Mouse (Mus musculus) kidney, embryonic 15.5 days (tissue): ENCODE measurements around the gene Asb3. TPM values are rescaled to one million over a fixed set of nuclear protein-coding genes. Genes with fewer than 3 reads are reported as not detected.
"Not testable (repeated sequence)": the region's sequence is repeated elsewhere in the genome, so short reads cannot be mapped to it uniquely, and the experiment has no call there.

Experiments used
- ATAC-seq: fragments of 200-750 bp; cut with Nextera tagmentation; replicated peaks from 2 replicates; pipeline ENCODE4 v1.8.0; 2017; ENCODE audit warnings: moderate TSS enrichment; ENCODE audit not compliant: low FRiP score
- H3K27ac ChIP-seq: fragments of 300-500 bp; sonication (generic); 2 replicates; pipeline ENCODE4 v1.5.1; 2015; ENCODE audit warnings: mild to moderate bottlenecking, inconsistent platforms
- H3K27me3 ChIP-seq: fragments of 300-500 bp; sonication (generic); 2 replicates; pipeline ENCODE4 v1.6.1; 2015; ENCODE audit warnings: inconsistent platforms
- H3K36me3 ChIP-seq: fragments of 300-500 bp; sonication (generic); 2 replicates; pipeline ENCODE4 v1.6.1; 2015; ENCODE audit warnings: inconsistent platforms
- H3K4me1 ChIP-seq: fragments of 300-500 bp; sonication (generic); 2 replicates; pipeline ENCODE4 v1.6.1; 2015; ENCODE audit warnings: inconsistent platforms
- H3K4me2 ChIP-seq: fragments of 300-500 bp; sonication (generic); 2 replicates; pipeline ENCODE4 v1.6.1; 2015; ENCODE audit warnings: moderate library complexity, mild to moderate bottlenecking, inconsistent platforms
- H3K4me3 ChIP-seq: fragments of 300-500 bp; sonication (generic); replicated peaks from 2 replicates; pipeline ENCODE4 v1.5.1; 2015; ENCODE audit warnings: mild to moderate bottlenecking, inconsistent platforms
- H3K9ac ChIP-seq: fragments of 300-500 bp; sonication (generic); 2 replicates; pipeline ENCODE4 v1.6.1; 2015; ENCODE audit warnings: mild to moderate bottlenecking, inconsistent platforms
- H3K9me3 ChIP-seq: fragments of 300-500 bp; sonication (generic); replicated peaks from 2 replicates; pipeline ENCODE4 v1.6.1; 2016; ENCODE audit warnings: inconsistent platforms
- WGBS: fragments of 180-500 bp; shearing (Covaris S2); methylation state at CpG from one replicate; pipeline ENCODE4 v1.1.7; 2015; ENCODE audit warnings: mixed read lengths; 5-methylcytosine and 5-hydroxymethylcytosine counted together
- polyA plus RNA-seq: library from polyadenylated mRNA; unstranded; fragments of >200 nt; fragmentation: Nextera tagmentation; extraction: Ambion mirVana; gene quantifications from 2 replicates; pipeline ENCODE4 v1.2.1, GENCODE M21; 2015

Gene Asb3
- polyA plus RNA-seq, 1 experiment from 2014 or later = 30.0 TPM

GRCm38 (mm10) chr11:31009668-31010067 lies 124.5 kb downstream of the Asb3 start:
- 97% methylated on average over 1 of the region's 1 CpGs for WGBS
- H3K27ac ChIP-seq, H3K4me3 ChIP-seq, H3K27me3 ChIP-seq, H3K9ac ChIP-seq, ATAC-seq, H3K4me1 ChIP-seq, H3K4me2 ChIP-seq, H3K9me3 ChIP-seq: not testable (repeated sequence)
- H3K36me3 ChIP-seq = peaks cover 18% of the 10 kb centered on the region

- H3K9me3 ChIP-seq, ATAC-seq, H3K4me3 ChIP-seq, H3K36me3 ChIP-seq, H3K27me3 ChIP-seq, H3K27ac ChIP-seq, H3K4me1 ChIP-seq, H3K4me2 ChIP-seq, H3K9ac ChIP-seq: not testable (repeated sequence)
- WGBS = 73% methylated on average over 15 of the region's 15 CpGs
These were observed 132.2 kb downstream of the Asb3 start for GRCm38 (mm10) chr11:31017466-31017865.

- no peaks in the 10 kb centered on the region for H3K27me3 ChIP-seq
- H3K36me3 ChIP-seq = peaks cover 23% of the 10 kb centered on the region
- no peaks in the 10 kb centered on the region for H3K4me1 ChIP-seq
- WGBS = 96% methylated on average over 4 of the region's 4 CpGs
- no peak overlapping the region for H3K4me3 ChIP-seq
- H3K9ac ChIP-seq = no peak overlapping the region
- H3K4me2 ChIP-seq = no peak overlapping the region
- H3K27ac ChIP-seq = no peak overlapping the region
- ATAC-seq = no peak
- H3K9me3 ChIP-seq = peaks cover 6% of the 10 kb centered on the region; the same call in 1 of the 2 replicates
These were observed 149.7 kb downstream of the Asb3 start for GRCm38 (mm10) chr11:31034958-31035357.

GRCm38 (mm10) chr11:31089973-31090372 lies 204.8 kb downstream of the Asb3 start:
- no peak overlapping the region for H3K4me2 ChIP-seq
- no peak overlapping the region for H3K4me3 ChIP-seq
- no peak for ATAC-seq
- H3K27ac ChIP-seq = no peak overlapping the region
- 90% methylated on average over 10 of the region's 10 CpGs for WGBS
- no peak overlapping the region for H3K9ac ChIP-seq
- no peaks in the 10 kb centered on the region for H3K4me1 ChIP-seq
- H3K36me3 ChIP-seq = 0 out of 2 replicates have a peak, but pooled peaks cover 13% of the 10 kb centered on the region
- H3K27me3 ChIP-seq = no peaks in the 10 kb centered on the region
- no peaks in the 10 kb centered on the region for H3K9me3 ChIP-seq

- H3K27ac ChIP-seq = no peak overlapping the region
- 78% methylated on average over 3 of the region's 3 CpGs for WGBS
- H3K36me3 ChIP-seq = 0 out of 2 replicates have a peak, but pooled peaks cover 13% of the 10 kb centered on the region
- H3K4me3 ChIP-seq = no peak overlapping the region
- no peak overlapping the region for H3K4me2 ChIP-seq
- H3K9ac ChIP-seq = no peak overlapping the region
- H3K27me3 ChIP-seq = no peaks in the 10 kb centered on the region
- ATAC-seq = peak; percentile 52; the same call in 1 of the 2 replicates
- H3K4me1 ChIP-seq = no peaks in the 10 kb centered on the region
- no peaks in the 10 kb centered on the region for H3K9me3 ChIP-seq
These were observed 205.3 kb downstream of the Asb3 start for GRCm38 (mm10) chr11:31090478-31090978.

- not testable (repeated sequence) for ATAC-seq, H3K9ac ChIP-seq, H3K4me2 ChIP-seq, H3K36me3 ChIP-seq, H3K4me3 ChIP-seq, H3K4me1 ChIP-seq, H3K27ac ChIP-seq, H3K27me3 ChIP-seq, H3K9me3 ChIP-seq
These were observed 214.3 kb downstream of the Asb3 start for GRCm38 (mm10) chr11:31099519-31099918.

GRCm38 (mm10) chr11:31102188-31102587 lies 217.0 kb downstream of the Asb3 start:
- Histone ChIP-seq H3K4me2 (no peak overlapping the region), H3K9ac (no peak overlapping the region), H3K36me3 (0 out of 2 replicates have a peak, but pooled peaks cover 3% of the 10 kb centered on the region), H3K4me3 (no peak overlapping the region), H3K9me3 (no peaks in the 10 kb centered on the region), H3K4me1 (no peaks in the 10 kb centered on the region), H3K27ac (no peak overlapping the region), H3K27me3 (no peaks in the 10 kb centered on the region)
- no peak for ATAC-seq
- 83% methylated on average over 2 of the region's 2 CpGs for WGBS

GRCm38 (mm10) chr11:31105364-31105763 lies 220.1 kb downstream of the Asb3 start:
- Histone ChIP-seq H3K4me1 (no peaks in the 10 kb centered on the region), H3K4me2 (no peak overlapping the region), H3K27ac (no peak overlapping the region), H3K27me3 (no peaks in the 10 kb centered on the region), H3K9me3 (no peaks in the 10 kb centered on the region), H3K9ac (no peak overlapping the region), H3K4me3 (no peak overlapping the region), H3K36me3 (0 out of 2 replicates have a peak, but pooled peaks cover 3% of the 10 kb centered on the region)
- no peak for ATAC-seq
- 90% methylated on average over 5 of the region's 5 CpGs for WGBS

GRCm38 (mm10) chr11:31126964-31127363 lies 241.7 kb downstream of the Asb3 start:
- WGBS = 63% methylated on average over 1 of the region's 1 CpGs
- H3K4me1 ChIP-seq, H3K27ac ChIP-seq, H3K4me2 ChIP-seq, ATAC-seq, H3K27me3 ChIP-seq, H3K36me3 ChIP-seq, H3K9ac ChIP-seq, H3K4me3 ChIP-seq, H3K9me3 ChIP-seq: not testable (repeated sequence)

GRCm38 (mm10) chr11:31133726-31134125 lies 248.5 kb downstream of the Asb3 start:
- not testable (repeated sequence) for H3K27me3 ChIP-seq, ATAC-seq, H3K36me3 ChIP-seq, H3K4me2 ChIP-seq, H3K4me3 ChIP-seq, H3K9ac ChIP-seq, H3K9me3 ChIP-seq, H3K27ac ChIP-seq, H3K4me1 ChIP-seq
- 59% methylated on average over 4 of the region's 4 CpGs for WGBS

GRCm38 (mm10) chr11:31134824-31135223 lies 249.6 kb downstream of the Asb3 start:
- H3K4me1 ChIP-seq, H3K27ac ChIP-seq, H3K4me2 ChIP-seq, H3K9me3 ChIP-seq, ATAC-seq, H3K4me3 ChIP-seq, H3K27me3 ChIP-seq, H3K36me3 ChIP-seq, H3K9ac ChIP-seq: not testable (repeated sequence)
- WGBS = 82% methylated on average over 1 of the region's 1 CpGs

- ATAC-seq, H3K4me2 ChIP-seq, H3K4me3 ChIP-seq, H3K27ac ChIP-seq, H3K4me1 ChIP-seq, H3K9ac ChIP-seq, H3K27me3 ChIP-seq, H3K36me3 ChIP-seq, H3K9me3 ChIP-seq: not testable (repeated sequence)
- 68% methylated on average over 1 of the region's 1 CpGs for WGBS
These were observed 253.2 kb downstream of the Asb3 start for GRCm38 (mm10) chr11:31138394-31138793.
